Mouse (Mus musculus) spleen, adult 2 months (tissue): ENCODE measurements around the gene Ntm. TPM values are rescaled to one million over a fixed set of nuclear protein-coding genes. Genes with fewer than 3 reads are reported as not detected.

Experiments used
- DNase-seq, 2 experiments: peaks; one replicate each; pipeline versions ENCODE4 v3.0.0 to v3.0.0-alpha.2; 2012 to 2021; ENCODE audit warnings: low spot score in 2 of 2, low read depth in 1 of 2
- H3K27ac ChIP-seq: fragments of 200-500 bp; 2 replicates; pipeline ENCODE4 v1.5.1; 2012; ENCODE audit warnings: low read length, inconsistent platforms; ENCODE audit not compliant: insufficient read depth
- H3K27me3 ChIP-seq: fragments of 200-500 bp; 2 replicates; pipeline ENCODE4 v1.6.1; 2012; ENCODE audit warnings: mild to moderate bottlenecking, moderate library complexity, low read length, inconsistent platforms; ENCODE audit not compliant: control insufficient read depth, insufficient read depth
- H3K36me3 ChIP-seq: fragments of 200-500 bp; 2 replicates; pipeline ENCODE4 v1.6.1; 2012; ENCODE audit warnings: mild to moderate bottlenecking, low read length, inconsistent platforms; ENCODE audit not compliant: control insufficient read depth, insufficient read depth
- H3K4me1 ChIP-seq: fragments of 200-500 bp; 2 replicates; pipeline ENCODE4 v1.6.1; 2011; ENCODE audit warnings: inconsistent platforms; ENCODE audit not compliant: control insufficient read depth, insufficient read depth, insufficient read length
- H3K4me3 ChIP-seq: fragments of 200-500 bp; 2 replicates; pipeline ENCODE4 v1.5.1; 2011; ENCODE audit warnings: mild to moderate bottlenecking, inconsistent platforms; ENCODE audit not compliant: insufficient read depth, insufficient read length; ENCODE audit errors: extremely low read depth
- CTCF ChIP-seq: fragments of 200-500 bp; IDR thresholded peaks from 2 replicates; pipeline ENCODE4 v1.5.1; 2011; ENCODE audit warnings: mild to moderate bottlenecking, inconsistent platforms; ENCODE audit not compliant: insufficient read depth, insufficient read length, insufficient replicate concordance; ENCODE audit errors: extremely low read depth
- POLR2A ChIP-seq: fragments of 200-500 bp; IDR thresholded peaks from 2 replicates; pipeline ENCODE4 v1.6.1; 2011; ENCODE audit warnings: low read depth, low read length, inconsistent platforms
- WGBS: fragments of 180-500 bp; shearing (Covaris S2); methylation state at CpG from one replicate; pipeline ENCODE4 v1.1.7; 2018; 5-methylcytosine and 5-hydroxymethylcytosine counted together
- polyA plus RNA-seq: library from polyadenylated mRNA; depleted of rRNA; stranded (reverse); fragments of >200 nt; gene quantifications from 2 replicates; pipeline ENCODE4 v1.2.3, GENCODE M21; 2012

The Ntm gene
- polyA plus RNA-seq, 1 experiment = 0.18 TPM

DNA sequence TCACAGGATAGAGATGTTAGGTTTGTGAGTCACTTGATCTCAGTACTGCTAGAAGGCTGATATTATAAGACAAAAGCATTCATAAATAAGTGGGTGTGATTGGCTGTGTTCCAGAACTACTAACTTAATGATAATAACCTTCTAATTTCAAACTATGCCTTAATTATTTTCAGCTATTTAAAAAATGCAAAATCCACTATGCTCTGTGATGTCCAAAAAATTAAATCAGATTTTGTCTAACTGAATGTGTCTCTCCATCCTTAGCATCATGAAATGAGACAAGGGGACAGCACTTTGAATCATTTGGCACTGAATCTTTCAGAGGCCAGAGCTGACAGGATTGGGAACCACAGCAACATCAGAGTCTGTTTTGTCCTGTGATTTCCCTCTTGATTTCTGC is 875.8 kb downstream of the Ntm start:
- Histone ChIP-seq H3K27me3 (no peaks in the 10 kb centered on the region), H3K27ac (no peak overlapping the region), H3K36me3 (no peaks in the 10 kb centered on the region), H3K4me3 (no peak overlapping the region), H3K4me1 (no peaks in the 10 kb centered on the region)
- no peak for DNase-seq
- no peak for TF ChIP-seq CTCF
- no peak for TF ChIP-seq POLR2A

- Histone ChIP-seq H3K27me3 (no peaks in the 10 kb centered on the region), H3K4me1 (no peaks in the 10 kb centered on the region), H3K36me3 (no peaks in the 10 kb centered on the region), H3K4me3 (no peak overlapping the region), H3K27ac (no peak overlapping the region)
- WGBS = 87% methylated on average over 5 of the region's 5 CpGs
- no peak for DNase-seq
- no peak for TF ChIP-seq POLR2A
- TF ChIP-seq CTCF = no peak
These were observed 886.9 kb downstream of the Ntm start for GRCm38 (mm10) chr9:29075924-29076577.

DNA sequence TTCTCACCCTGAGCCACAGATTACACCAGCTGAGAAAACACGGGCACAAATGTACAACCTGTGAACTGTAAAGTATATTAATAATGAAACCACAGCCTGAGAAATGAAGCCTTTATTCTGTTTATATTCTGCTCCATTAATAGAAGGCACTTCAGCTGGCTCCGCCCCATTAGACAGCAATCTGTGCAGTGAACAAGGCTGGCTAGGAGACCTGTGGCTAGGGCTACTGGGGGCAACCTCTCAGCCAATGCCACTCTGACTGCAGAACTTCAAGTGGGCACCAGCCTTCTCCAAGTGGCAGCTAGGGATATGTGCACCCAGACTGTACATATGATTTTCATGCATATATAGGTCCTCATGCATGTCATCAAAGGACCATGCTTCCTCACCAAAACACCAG is 887.7 kb downstream of the Ntm start:
- Histone ChIP-seq H3K36me3 (no peaks in the 10 kb centered on the region), H3K4me3 (no peak overlapping the region), H3K4me1 (no peaks in the 10 kb centered on the region), H3K27ac (no peak overlapping the region), H3K27me3 (no peaks in the 10 kb centered on the region)
- no peak for DNase-seq
- TF ChIP-seq POLR2A (no peak), CTCF (no peak)
- WGBS = 90% methylated on average over 2 of the region's 2 CpGs

DNA sequence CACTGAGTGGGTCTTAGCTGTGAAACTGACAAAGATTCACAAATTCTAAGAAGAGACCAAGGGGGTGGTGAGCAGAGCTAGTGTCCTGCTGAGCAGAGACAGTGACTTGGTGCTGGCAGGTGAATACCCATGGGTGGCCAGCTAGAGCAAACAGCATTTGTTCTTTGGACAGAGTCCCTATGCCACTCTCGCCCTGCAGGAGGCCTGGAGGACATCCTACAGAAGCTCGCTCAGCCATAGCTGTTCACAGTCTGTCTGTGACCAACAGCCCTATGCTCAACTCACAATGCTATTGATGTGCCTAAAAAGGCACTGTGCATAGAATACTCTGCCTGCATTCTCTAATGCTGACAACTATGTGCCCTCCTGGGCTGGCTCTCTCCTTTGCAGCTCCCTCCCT is 888.4 kb downstream of the Ntm start:
- Histone ChIP-seq H3K4me3 (no peak overlapping the region), H3K4me1 (no peaks in the 10 kb centered on the region), H3K27me3 (no peaks in the 10 kb centered on the region), H3K27ac (no peak overlapping the region), H3K36me3 (no peaks in the 10 kb centered on the region)
- DNase-seq = no peak
- TF ChIP-seq POLR2A = no peak
- no peak for TF ChIP-seq CTCF
- WGBS = 76% methylated on average over 2 of the region's 2 CpGs

- H3K4me1 ChIP-seq = no peaks in the 10 kb centered on the region
- no peak overlapping the region for H3K27ac ChIP-seq
- H3K36me3 ChIP-seq = no peaks in the 10 kb centered on the region
- WGBS = 43% methylated on average over 1 of the region's 1 CpGs
- no peak for TF ChIP-seq CTCF
- no peak for TF ChIP-seq POLR2A
- no peak for DNase-seq
- H3K4me3 ChIP-seq = no peak overlapping the region
- H3K27me3 ChIP-seq = no peaks in the 10 kb centered on the region
These were observed 890.9 kb downstream of the Ntm start for GRCm38 (mm10) chr9:29071997-29072396.

GRCm38 (mm10) chr9:29067572-29067971 is 895.4 kb downstream of the Ntm start:
- DNase-seq = no peak
- Histone ChIP-seq H3K27me3 (no peaks in the 10 kb centered on the region), H3K36me3 (no peaks in the 10 kb centered on the region), H3K4me3 (no peak overlapping the region), H3K27ac (no peak overlapping the region), H3K4me1 (no peaks in the 10 kb centered on the region)
- WGBS = 74% methylated on average over 5 of the region's 5 CpGs
- TF ChIP-seq CTCF = no peak
- no peak for TF ChIP-seq POLR2A

DNA sequence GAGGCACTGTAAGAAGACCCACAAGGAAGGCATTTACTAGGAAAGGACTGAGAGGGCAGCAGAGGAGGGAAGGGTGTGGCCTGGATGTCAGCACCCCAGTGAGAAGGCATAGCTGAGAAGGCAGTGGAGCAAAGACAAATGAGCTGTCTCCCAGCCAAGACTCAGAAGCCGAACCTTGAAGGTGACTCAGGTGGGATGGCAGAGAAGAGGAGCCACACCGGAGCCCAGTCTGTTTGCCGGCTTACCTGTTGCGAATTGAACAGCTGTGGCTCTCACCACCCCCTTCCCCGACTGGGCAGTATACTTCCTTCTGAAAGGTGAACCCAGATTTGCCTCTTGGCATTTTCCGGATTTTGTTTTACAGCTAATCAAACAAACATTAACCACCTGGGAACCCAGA is 902.6 kb downstream of the Ntm start:
- Histone ChIP-seq H3K4me3 (no peak overlapping the region), H3K27ac (no peak overlapping the region), H3K36me3 (no peaks in the 10 kb centered on the region), H3K4me1 (no peaks in the 10 kb centered on the region), H3K27me3 (no peaks in the 10 kb centered on the region)
- no peak for TF ChIP-seq CTCF
- TF ChIP-seq POLR2A = no peak
- 72% methylated on average over 6 of the region's 6 CpGs for WGBS
- no peak for DNase-seq
